Mouse (Mus musculus) limb, embryonic 15.5 days (tissue): ENCODE data around the gene Ypel3. TPM values are rescaled to one million over a fixed set of nuclear protein-coding genes. Genes with fewer than 3 reads are reported as not detected.

Experiments
- ATAC-seq: fragments of 200-750 bp; cut with Nextera tagmentation; 2 replicates; pipeline ENCODE4 v1.8.0; 2017; ENCODE audit warnings: low read depth, moderate TSS enrichment; ENCODE audit not compliant: insufficient number of reproducible peaks, low FRiP score, low TSS enrichment
- H3K27ac ChIP-seq: fragments of 300-500 bp; sonication (generic); 2 replicates; pipeline ENCODE4 v1.5.1; 2015; ENCODE audit warnings: moderate library complexity, mild to moderate bottlenecking, inconsistent platforms
- H3K27me3 ChIP-seq: fragments of 300-500 bp; sonication (generic); 2 replicates; pipeline ENCODE4 v1.6.1; 2015; ENCODE audit warnings: inconsistent platforms
- H3K36me3 ChIP-seq: fragments of 300-500 bp; sonication (generic); 2 replicates; pipeline ENCODE4 v1.6.1; 2015; ENCODE audit warnings: inconsistent platforms
- H3K4me1 ChIP-seq: fragments of 300-500 bp; sonication (generic); 2 replicates; pipeline ENCODE4 v1.6.1; 2015; ENCODE audit warnings: inconsistent platforms
- H3K4me2 ChIP-seq: fragments of 300-500 bp; sonication (generic); 2 replicates; pipeline ENCODE4 v1.6.1; 2015; ENCODE audit warnings: mild to moderate bottlenecking, inconsistent platforms
- H3K4me3 ChIP-seq: fragments of 300-500 bp; sonication (generic); 2 replicates; pipeline ENCODE4 v1.5.1; 2015; ENCODE audit warnings: mild to moderate bottlenecking, inconsistent platforms
- H3K9ac ChIP-seq: fragments of 300-500 bp; sonication (generic); 2 replicates; pipeline ENCODE4 v1.6.1; 2015; ENCODE audit warnings: inconsistent platforms
- H3K9me3 ChIP-seq: fragments of 300-500 bp; sonication (generic); 2 replicates; pipeline ENCODE4 v1.6.1; 2016; ENCODE audit warnings: inconsistent platforms
- WGBS: fragments of 180-500 bp; shearing (Covaris S2); methylation state at CpG from one replicate; pipeline ENCODE4 v1.1.7; 2015; 5-methylcytosine and 5-hydroxymethylcytosine counted together
- polyA plus RNA-seq: library from polyadenylated mRNA; unstranded; fragments of >200 nt; fragmentation: Nextera tagmentation; extraction: Ambion mirVana; gene quantifications from 2 replicates; pipeline ENCODE4 v1.2.1, GENCODE M21; 2015

Ypel3 gene
- polyA plus RNA-seq, 1 experiment from 2014 or later = 117 TPM

DNA sequence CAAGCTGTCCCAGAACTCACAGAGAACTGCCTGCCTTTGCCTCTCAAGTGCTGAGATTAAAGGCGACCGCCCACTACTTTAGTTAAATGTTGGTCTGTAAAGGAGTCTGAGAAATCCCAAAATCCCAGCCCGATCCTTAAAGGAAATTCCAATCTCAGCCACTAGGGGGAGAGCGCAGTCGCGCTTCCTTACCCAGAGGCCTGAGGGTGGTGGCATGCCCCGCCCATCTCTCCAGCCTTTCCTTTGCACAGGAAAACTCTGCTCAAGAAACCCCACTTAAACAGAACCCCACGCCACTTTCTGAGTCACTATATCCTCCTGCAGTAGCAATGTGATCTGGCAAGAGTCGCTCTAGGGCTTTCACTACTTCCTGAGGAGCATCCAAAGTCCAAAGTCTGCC lies 21.9 kb upstream of the Ypel3 start:
- ATAC-seq = peak; percentile 52
- Histone ChIP-seq H3K4me3 (no peak overlapping the region), H3K27ac (peak overlapping the region; percentile 65), H3K36me3 (no peaks in the 10 kb centered on the region), H3K4me1 (peaks cover 6% of the 10 kb centered on the region), H3K27me3 (no peaks in the 10 kb centered on the region), H3K9me3 (no peaks in the 10 kb centered on the region), H3K9ac (no peak overlapping the region), H3K4me2 (peak overlapping the region; percentile 7; the same call in 1 of the 2 replicates)
- WGBS = under 1% methylated on average over 9 of the region's 9 CpGs

DNA sequence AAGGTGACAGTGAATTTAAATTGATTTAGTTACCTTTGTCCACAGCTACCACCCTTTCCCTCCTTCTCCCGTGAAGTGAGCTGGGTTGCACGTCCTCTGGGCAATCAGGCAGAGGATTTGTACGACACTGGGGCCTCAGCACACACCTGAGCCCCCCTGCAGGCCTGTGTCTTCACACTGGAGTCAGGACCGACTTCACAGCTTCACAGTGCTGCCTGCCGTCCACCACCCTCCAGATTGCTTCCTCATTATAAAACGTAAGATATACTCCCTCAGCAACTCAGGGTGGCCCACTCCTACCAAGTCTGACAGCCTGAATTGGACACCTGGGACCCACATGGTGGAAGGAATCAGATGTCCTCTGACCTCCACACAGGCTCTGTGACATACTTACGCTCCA lies 18.2 kb upstream of the Ypel3 start:
- Histone ChIP-seq H3K9me3 (no peaks in the 10 kb centered on the region), H3K4me3 (no peak overlapping the region), H3K27ac (no peak overlapping the region), H3K4me2 (no peak overlapping the region), H3K27me3 (no peaks in the 10 kb centered on the region), H3K36me3 (peaks cover 8% of the 10 kb centered on the region), H3K9ac (no peak overlapping the region), H3K4me1 (peaks cover 40% of the 10 kb centered on the region)
- 60% methylated on average over 7 of the region's 7 CpGs for WGBS
- no peak for ATAC-seq

- H3K4me2 ChIP-seq = peak within 1 kb of the TSS; percentile 90
- peak within 1 kb of the TSS; percentile 78 for H3K9ac ChIP-seq
- H3K27me3 ChIP-seq = no peaks in the 10 kb centered on the region
- H3K9me3 ChIP-seq = no peaks in the 10 kb centered on the region
- H3K36me3 ChIP-seq = peaks cover 14% of the 10 kb centered on the region
- H3K4me1 ChIP-seq = peaks cover 40% of the 10 kb centered on the region
- peak within 1 kb of the TSS; percentile 78 for H3K4me3 ChIP-seq
- peak; percentile 49 for ATAC-seq
- peak within 1 kb of the TSS; percentile 89 for H3K27ac ChIP-seq
- WGBS = under 1% methylated on average over 34 of the region's 38 CpGs
Observed at GRCm38 (mm10) chr7:126759050-126759671, 17.6 kb upstream of the Ypel3 start, which contains the start of gene Mapk3. Gene Mapk3 (plus strand): TSS chr7:126759601.

GRCm38 (mm10) chr7:126759672-126760390 lies 16.9 kb upstream of the Ypel3 start:
- peak overlapping the region; percentile 89 for H3K27ac ChIP-seq
- H3K27me3 ChIP-seq = no peaks in the 10 kb centered on the region
- no peak; the same call in none of the 2 replicates for ATAC-seq
- H3K36me3 ChIP-seq = peaks cover 20% of the 10 kb centered on the region
- under 1% methylated on average over 23 of the region's 24 CpGs for WGBS
- H3K4me2 ChIP-seq = peak overlapping the region; percentile 90
- H3K9ac ChIP-seq = peak overlapping the region; percentile 78
- peak overlapping the region; percentile 78 for H3K4me3 ChIP-seq
- no peaks in the 10 kb centered on the region for H3K9me3 ChIP-seq
- peaks cover 40% of the 10 kb centered on the region for H3K4me1 ChIP-seq

DNA sequence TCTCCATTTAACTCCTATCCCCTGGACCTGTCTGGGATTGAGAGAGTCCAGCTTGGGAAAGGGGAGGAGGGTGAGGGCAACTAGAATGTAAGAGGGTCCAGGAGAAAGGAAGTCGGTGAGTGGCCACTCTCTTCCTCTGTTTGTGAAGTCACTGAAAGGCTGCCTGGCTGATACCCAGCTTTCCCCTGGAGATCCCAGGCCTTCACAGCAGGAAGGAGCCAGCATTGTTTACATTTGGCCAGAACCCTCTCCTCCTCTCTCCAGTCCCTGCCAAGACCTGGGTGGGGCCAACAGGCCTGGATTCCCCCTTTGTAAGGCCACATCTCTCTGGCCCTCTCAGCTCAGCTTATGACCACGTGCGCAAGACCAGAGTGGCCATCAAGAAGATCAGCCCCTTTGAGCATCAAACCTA lies 16.4 kb upstream of the Ypel3 start:
- WGBS = 22% methylated on average over 3 of the region's 3 CpGs
- peak overlapping the region; percentile 90 for H3K4me2 ChIP-seq
- H3K27me3 ChIP-seq = no peaks in the 10 kb centered on the region
- peak overlapping the region; percentile 78 for H3K9ac ChIP-seq
- H3K4me3 ChIP-seq = peak overlapping the region; percentile 78
- peak overlapping the region; percentile 89 for H3K27ac ChIP-seq
- ATAC-seq = no peak; the same call in 1 of the 2 replicates
- peaks cover 36% of the 10 kb centered on the region for H3K4me1 ChIP-seq
- peaks cover 26% of the 10 kb centered on the region for H3K36me3 ChIP-seq
- H3K9me3 ChIP-seq = no peaks in the 10 kb centered on the region

DNA sequence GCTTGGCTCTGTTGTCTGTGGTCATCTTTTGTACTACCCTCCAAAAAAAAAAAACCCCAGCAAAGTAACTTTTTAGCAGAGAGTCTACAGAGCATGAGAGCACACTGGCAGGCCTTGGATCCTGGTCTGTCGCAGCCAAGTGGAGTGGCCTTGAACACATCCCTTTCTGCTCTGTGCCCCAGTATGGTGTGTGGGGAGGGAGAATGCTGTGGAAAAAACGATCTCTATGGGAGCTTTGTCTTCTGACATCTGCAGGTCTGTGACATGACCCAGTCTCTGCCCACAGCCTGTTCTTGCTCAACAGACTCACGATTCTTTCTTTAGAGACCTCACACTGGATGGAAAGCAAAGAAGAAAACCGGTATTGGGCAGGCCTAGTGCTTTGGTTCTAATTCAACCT lies 15.8 kb upstream of the Ypel3 start:
- peak overlapping the region; percentile 78 for H3K4me3 ChIP-seq
- no peaks in the 10 kb centered on the region for H3K27me3 ChIP-seq
- no peak for ATAC-seq
- peak overlapping the region; percentile 90 for H3K4me2 ChIP-seq
- H3K36me3 ChIP-seq = peaks cover 30% of the 10 kb centered on the region
- peak overlapping the region; percentile 89 for H3K27ac ChIP-seq
- 65% methylated on average over 4 of the region's 4 CpGs for WGBS
- no peak overlapping the region for H3K9ac ChIP-seq
- peaks cover 36% of the 10 kb centered on the region for H3K4me1 ChIP-seq
- no peaks in the 10 kb centered on the region for H3K9me3 ChIP-seq

DNA sequence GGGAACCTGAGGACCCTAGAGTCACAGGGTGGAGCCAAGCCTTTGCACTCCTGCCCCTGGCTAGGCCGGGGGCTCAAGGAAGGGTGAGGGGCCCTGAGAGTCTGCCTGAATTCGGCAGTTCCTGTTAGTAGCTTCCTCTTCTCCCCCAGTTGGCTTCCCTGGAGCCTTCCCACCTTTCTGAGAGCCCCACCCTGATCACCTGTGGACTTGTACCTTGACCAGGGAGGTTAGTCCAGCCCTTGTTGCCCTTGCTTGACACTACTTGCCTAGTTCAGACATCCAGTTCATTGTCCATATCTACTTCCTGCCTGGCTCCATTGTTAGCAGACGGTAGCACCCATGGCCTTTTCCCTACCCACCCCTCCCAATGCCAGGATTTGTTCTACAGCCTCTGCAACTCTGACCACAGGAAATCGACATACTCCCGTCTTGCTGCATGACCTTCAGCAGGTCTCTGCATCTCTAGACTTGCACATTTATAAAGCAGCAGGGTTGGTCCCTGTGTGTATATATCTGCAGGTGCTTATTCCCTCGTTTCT lies 15.2 kb upstream of the Ypel3 start:
- no peak overlapping the region for H3K4me3 ChIP-seq
- peaks cover 37% of the 10 kb centered on the region for H3K36me3 ChIP-seq
- no peak overlapping the region for H3K9ac ChIP-seq
- no peaks in the 10 kb centered on the region for H3K27me3 ChIP-seq
- H3K4me2 ChIP-seq = 0 out of 2 replicates have a peak overlapping the region, but pooled peaks have one; percentile 90
- 71% methylated on average over 6 of the region's 6 CpGs for WGBS
- no peaks in the 10 kb centered on the region for H3K9me3 ChIP-seq
- H3K4me1 ChIP-seq = peaks cover 36% of the 10 kb centered on the region
- ATAC-seq = no peak
- H3K27ac ChIP-seq = peak overlapping the region; percentile 89; the same call in 1 of the 2 replicates

DNA sequence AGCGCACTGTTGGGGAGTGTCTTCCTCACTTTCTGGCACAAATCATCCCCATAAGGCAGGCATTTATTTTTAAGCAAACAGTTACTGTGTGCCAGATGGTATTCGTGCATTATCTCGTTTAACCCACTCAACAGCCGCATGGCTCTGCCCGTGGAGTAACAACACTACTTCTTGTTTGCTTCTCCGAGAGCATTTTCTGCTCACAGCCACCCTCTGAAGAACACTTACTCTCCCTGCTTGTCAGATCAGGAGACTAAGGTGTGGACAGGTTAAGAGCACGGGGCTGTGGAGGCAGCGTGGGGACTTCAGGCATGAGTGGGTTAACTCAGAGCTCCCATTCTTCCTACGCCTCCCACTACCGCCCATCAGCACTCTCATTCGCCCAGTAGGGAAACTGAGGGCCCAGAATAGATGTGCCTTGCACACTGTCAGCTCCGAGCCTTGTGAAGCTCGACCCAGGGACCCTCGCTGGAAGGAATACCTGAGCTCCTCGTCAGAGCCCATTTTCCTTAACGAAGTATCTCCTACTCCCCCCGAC lies 14.2 kb upstream of the Ypel3 start:
- peak overlapping the region; percentile 12; the same call in 1 of the 2 replicates for H3K4me3 ChIP-seq

GRCm38 (mm10) chr7:126765540-126765939 lies 11.2 kb upstream of the Ypel3 start:
- no peak overlapping the region for H3K9ac ChIP-seq
- H3K27ac ChIP-seq = no peak overlapping the region

More for the DNA sequence above, 14.2 kb upstream of the Ypel3 start:
- peaks cover 46% of the 10 kb centered on the region for H3K36me3 ChIP-seq
- ATAC-seq = no peak
- H3K27ac ChIP-seq = peak overlapping the region; percentile 4; the same call in 1 of the 2 replicates
- H3K27me3 ChIP-seq = no peaks in the 10 kb centered on the region
- 64% methylated on average over 17 of the region's 17 CpGs for WGBS
- no peaks in the 10 kb centered on the region for H3K9me3 ChIP-seq
- H3K9ac ChIP-seq = no peak overlapping the region
- H3K4me2 ChIP-seq = 0 out of 2 replicates have a peak overlapping the region, but pooled peaks have one; percentile 12
- peaks cover 36% of the 10 kb centered on the region for H3K4me1 ChIP-seq

GRCm38 (mm10) chr7:126766201-126766600 lies 10.6 kb upstream of the Ypel3 start, which contains the start of gene Gdpd3:
Gene Gdpd3 (plus strand): TSS chr7:126766334.
- Histone ChIP-seq H3K4me3 (no peak within 1 kb of the TSS), H3K27ac (0 out of 2 replicates have a peak within 1 kb of the TSS, but pooled peaks have one; percentile 22), H3K27me3 (no peaks in the 10 kb centered on the region), H3K9ac (no peak within 1 kb of the TSS), H3K4me2 (no peak within 1 kb of the TSS), H3K9me3 (no peaks in the 10 kb centered on the region), H3K36me3 (peaks cover 83% of the 10 kb centered on the region), H3K4me1 (peaks cover 20% of the 10 kb centered on the region)
- no peak for ATAC-seq
- WGBS = 85% methylated on average over 16 of the region's 16 CpGs

More at GRCm38 (mm10) chr7:126765540-126765939, 11.2 kb upstream of the Ypel3 start:
- ATAC-seq = no peak
- no peak overlapping the region for H3K4me2 ChIP-seq
- H3K9me3 ChIP-seq = no peaks in the 10 kb centered on the region
- 90% methylated on average over 9 of the region's 9 CpGs for WGBS
- H3K4me1 ChIP-seq = peaks cover 27% of the 10 kb centered on the region
- H3K4me3 ChIP-seq = no peak overlapping the region
- peaks cover 76% of the 10 kb centered on the region for H3K36me3 ChIP-seq
- no peaks in the 10 kb centered on the region for H3K27me3 ChIP-seq

GRCm38 (mm10) chr7:126767001-126767400 lies 9.8 kb upstream of the Ypel3 start:
- no peak overlapping the region for H3K4me2 ChIP-seq
- no peaks in the 10 kb centered on the region for H3K9me3 ChIP-seq
- WGBS = 87% methylated on average over 8 of the region's 8 CpGs
- H3K27me3 ChIP-seq = no peaks in the 10 kb centered on the region
- no peak overlapping the region for H3K4me3 ChIP-seq
- peaks cover 86% of the 10 kb centered on the region for H3K36me3 ChIP-seq
- H3K4me1 ChIP-seq = peaks cover 13% of the 10 kb centered on the region; the same call in 1 of the 2 replicates
- H3K9ac ChIP-seq = no peak overlapping the region
- no peak for ATAC-seq
- no peak overlapping the region for H3K27ac ChIP-seq
